Mouse (Mus musculus) hindbrain, embryonic 12.5 days (tissue): Measurements from ENCODE around the gene Amdhd1. TPM values are rescaled to one million over a fixed set of nuclear protein-coding genes. Genes with fewer than 3 reads are reported as not detected.
A peak's percentile ranks its signal among the peaks of the same experiment; 100 is the strongest.

Experiments
- ATAC-seq: fragments of 200-750 bp; cut with Nextera tagmentation; 2 replicates; pipeline ENCODE4 v1.8.0; 2017; ENCODE audit warnings: moderate TSS enrichment; ENCODE audit not compliant: low FRiP score
- H3K27ac ChIP-seq: fragments of 300-500 bp; sonication (generic); 2 replicates; pipeline ENCODE4 v1.5.1; 2016; ENCODE audit warnings: mild to moderate bottlenecking
- H3K27me3 ChIP-seq: fragments of 300-500 bp; sonication (generic); 2 replicates; pipeline ENCODE4 v1.6.1; 2016; ENCODE audit warnings: mild to moderate bottlenecking
- H3K36me3 ChIP-seq: fragments of 300-500 bp; sonication (generic); 2 replicates; pipeline ENCODE4 v1.6.1; 2016; ENCODE audit warnings: mild to moderate bottlenecking
- H3K4me1 ChIP-seq: fragments of 300-500 bp; sonication (generic); 2 replicates; pipeline ENCODE4 v1.6.1; 2016
- H3K4me2 ChIP-seq: fragments of 300-500 bp; sonication (generic); replicated peaks from 2 replicates; pipeline ENCODE4 v1.6.1; 2016; ENCODE audit warnings: mild to moderate bottlenecking
- H3K4me3 ChIP-seq: fragments of 300-500 bp; sonication (generic); 2 replicates; pipeline ENCODE4 v1.5.1; 2016; ENCODE audit warnings: mild to moderate bottlenecking
- H3K9ac ChIP-seq: fragments of 300-500 bp; sonication (generic); 2 replicates; pipeline ENCODE4 v1.6.1; 2016; ENCODE audit warnings: mild to moderate bottlenecking, moderate library complexity
- H3K9me3 ChIP-seq: fragments of 300-500 bp; sonication (generic); replicated peaks from 2 replicates; pipeline ENCODE4 v1.6.1; 2016; ENCODE audit warnings: mild to moderate bottlenecking
- WGBS: fragments of 180-500 bp; shearing (Covaris S2); methylation state at CpG from one replicate; pipeline ENCODE4 v1.1.7; 2016; 5-methylcytosine and 5-hydroxymethylcytosine counted together
- polyA plus RNA-seq: library from polyadenylated mRNA; unstranded; fragments of >200 nt; fragmentation: Nextera tagmentation; extraction: Ambion mirVana; gene quantifications from 2 replicates; pipeline ENCODE4 v1.2.1, GENCODE M21; 2016

Amdhd1 gene
- polyA plus RNA-seq, 1 experiment from 2014 or later, result 0.44 TPM

DNA sequence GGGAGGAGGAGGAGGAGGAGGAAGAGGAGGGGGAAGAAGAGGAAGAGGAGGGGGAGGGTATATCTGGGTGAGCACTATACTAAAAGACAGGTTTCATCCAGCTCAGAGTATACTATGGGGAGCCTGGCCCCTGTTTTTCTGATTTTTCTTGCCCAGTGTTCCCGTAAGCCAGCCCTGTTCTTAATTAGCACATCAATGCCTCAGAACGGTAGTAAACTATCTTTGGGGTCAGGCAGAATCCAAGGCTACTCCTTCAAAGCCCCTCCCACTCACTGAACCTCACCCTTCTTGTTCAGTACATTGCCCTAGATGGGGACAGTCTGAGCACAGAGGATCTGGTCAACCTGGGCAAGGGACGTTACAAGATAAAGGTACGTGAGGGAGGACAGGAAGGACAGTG, 49.4 kb downstream of the Amdhd1 start:
- H3K4me1 ChIP-seq, result peaks cover 14% of the 10 kb centered on the region
- WGBS, result 48% methylated on average over 4 of the region's 4 CpGs
- no peak for ATAC-seq
- H3K4me2 ChIP-seq, result no peak overlapping the region
- H3K9me3 ChIP-seq, result no peaks in the 10 kb centered on the region
- H3K36me3 ChIP-seq, result no peaks in the 10 kb centered on the region
- no peak overlapping the region for H3K4me3 ChIP-seq
- peaks cover 3% of the 10 kb centered on the region; the same call in 1 of the 2 replicates for H3K27me3 ChIP-seq
- H3K27ac ChIP-seq, result no peak overlapping the region
- H3K9ac ChIP-seq, result no peak overlapping the region

DNA sequence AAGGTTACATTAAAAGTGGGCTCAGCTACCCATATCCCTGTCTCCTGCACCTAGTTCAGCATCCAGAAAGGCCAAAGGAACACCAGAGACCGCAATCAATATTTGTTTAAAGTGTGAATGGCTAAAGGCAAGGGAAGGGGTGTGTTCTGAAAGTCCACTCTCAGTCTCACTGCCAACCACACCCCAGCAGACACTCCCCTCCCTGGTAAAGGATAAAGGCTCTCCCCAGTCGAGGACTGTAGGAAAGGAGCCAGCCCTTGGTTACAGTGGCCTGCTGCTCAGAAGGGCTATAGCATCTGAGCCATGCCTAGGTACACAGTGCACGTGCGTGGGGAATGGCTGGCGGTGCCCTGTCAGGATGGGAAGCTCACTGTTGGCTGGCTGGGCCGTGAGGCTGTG, 51.0 kb downstream of the Amdhd1 start:
- 71% methylated on average over 6 of the region's 6 CpGs for WGBS
- H3K4me3 ChIP-seq, result no peak overlapping the region
- no peaks in the 10 kb centered on the region for H3K9me3 ChIP-seq
- H3K27me3 ChIP-seq, result peaks cover 3% of the 10 kb centered on the region; the same call in 1 of the 2 replicates
- H3K4me2 ChIP-seq, result no peak overlapping the region
- peaks cover 4% of the 10 kb centered on the region; the same call in 1 of the 2 replicates for H3K36me3 ChIP-seq
- no peak for ATAC-seq
- H3K27ac ChIP-seq, result no peak overlapping the region
- H3K4me1 ChIP-seq, result peaks cover 14% of the 10 kb centered on the region
- H3K9ac ChIP-seq, result no peak overlapping the region

DNA sequence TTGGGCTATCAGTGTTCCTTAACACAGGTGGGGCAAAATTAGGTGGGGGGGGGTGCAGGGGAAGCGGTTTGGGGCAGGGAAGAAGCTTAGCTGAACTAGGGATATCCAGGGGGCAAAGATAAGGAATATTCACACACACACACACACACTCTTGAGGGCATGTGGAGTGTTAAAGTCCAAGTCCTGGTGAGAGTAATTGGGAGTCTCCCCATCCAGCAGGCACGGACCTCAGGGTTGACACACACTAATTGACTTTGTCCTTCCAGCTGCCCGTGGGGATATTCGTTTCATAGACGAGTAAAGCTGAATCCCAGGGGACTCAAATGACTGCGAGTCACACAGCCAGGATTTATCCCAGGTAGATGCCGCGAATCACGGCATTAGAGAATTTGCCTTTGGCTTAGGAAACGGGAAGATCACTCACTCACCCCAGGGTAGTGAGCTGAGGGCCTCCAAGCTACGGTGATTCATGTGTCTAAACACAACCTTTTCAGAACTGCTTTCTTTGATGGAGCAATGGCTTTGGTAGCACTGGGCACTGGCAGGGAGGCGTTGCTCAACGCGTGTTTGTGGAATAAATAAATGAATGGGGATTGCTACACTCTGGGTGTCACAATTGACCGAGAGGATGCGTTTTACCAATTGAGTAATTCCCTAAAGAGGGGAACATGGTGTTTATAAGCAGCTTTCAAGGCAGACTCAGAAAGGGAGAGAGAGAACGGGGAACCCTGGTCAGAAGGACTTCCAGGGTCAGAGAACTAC, 51.6 kb downstream of the Amdhd1 start, which contains the start of gene Hal:
TSS of gene Hal (plus strand) at position 703 of the 762 bp plus-strand sequence.
- Histone ChIP-seq H3K9ac (no peak within 1 kb of the TSS), H3K4me3 (no peak within 1 kb of the TSS), H3K4me2 (no peak within 1 kb of the TSS), H3K4me1 (peaks cover 14% of the 10 kb centered on the region), H3K27me3 (peaks cover 3% of the 10 kb centered on the region; the same call in 1 of the 2 replicates), H3K9me3 (no peaks in the 10 kb centered on the region), H3K36me3 (peaks cover 6% of the 10 kb centered on the region; the same call in 1 of the 2 replicates), H3K27ac (no peak within 1 kb of the TSS)
- 61% methylated on average over 17 of the region's 17 CpGs for WGBS
- no peak for ATAC-seq

DNA sequence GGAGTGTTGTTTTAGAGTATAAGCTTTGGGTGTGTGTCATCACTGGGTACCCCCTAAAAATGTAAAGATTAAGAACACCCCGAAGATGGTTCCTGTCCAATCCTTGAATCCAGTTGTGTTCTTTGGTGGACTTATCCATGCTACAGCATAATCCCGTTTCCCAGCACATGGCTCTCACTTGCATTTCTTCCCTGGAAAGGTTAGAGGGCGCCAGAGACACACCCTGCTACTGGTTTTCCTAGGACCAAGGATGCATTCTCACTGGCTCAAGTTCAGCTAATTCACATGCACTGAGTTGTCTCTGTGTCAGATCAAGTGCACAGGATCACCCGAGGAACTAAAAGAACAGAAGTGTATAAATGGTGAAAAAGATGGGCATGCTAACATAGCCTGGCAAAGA, 53.2 kb downstream of the Amdhd1 start:
- Histone ChIP-seq H3K27me3 (peaks cover 3% of the 10 kb centered on the region; the same call in 1 of the 2 replicates), H3K36me3 (peaks cover 21% of the 10 kb centered on the region), H3K27ac (no peak overlapping the region), H3K4me2 (no peak overlapping the region), H3K4me1 (peaks cover 14% of the 10 kb centered on the region), H3K4me3 (no peak overlapping the region), H3K9ac (no peak overlapping the region), H3K9me3 (no peaks in the 10 kb centered on the region)
- 31% methylated on average over 4 of the region's 4 CpGs for WGBS
- ATAC-seq, result no peak

DNA sequence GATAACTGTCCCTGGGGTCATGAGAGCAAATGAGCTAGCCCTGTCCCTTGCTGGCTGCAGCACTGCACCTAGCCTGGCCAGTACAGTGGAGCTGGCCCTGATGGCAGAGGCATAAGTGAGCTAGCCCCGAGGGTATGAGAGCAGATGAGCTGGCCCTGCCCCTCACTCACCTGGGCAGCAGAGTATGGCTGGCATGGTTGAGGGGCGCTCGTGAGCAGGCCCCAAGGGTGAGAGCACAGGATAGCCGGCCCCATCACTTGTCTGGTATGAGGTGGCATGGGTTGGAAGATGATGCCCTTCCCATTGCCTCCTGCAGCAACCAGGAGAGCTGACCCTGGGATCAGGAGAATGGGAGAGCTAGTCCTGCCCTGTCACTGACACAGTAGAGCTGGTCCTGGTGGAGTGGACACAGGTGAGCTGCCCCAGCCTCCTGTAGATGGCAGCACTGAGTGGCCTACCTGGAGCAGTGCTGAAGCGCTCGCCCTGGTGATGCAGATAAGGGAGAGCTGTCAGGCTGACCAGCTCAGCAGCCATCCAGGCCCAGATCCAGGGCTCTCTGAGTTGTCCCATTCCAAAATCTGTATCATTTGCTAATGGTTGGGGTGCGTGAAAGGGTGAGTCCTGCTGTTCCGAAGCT, 54.7 kb downstream of the Amdhd1 start:
- Histone ChIP-seq H3K36me3 (peaks cover 36% of the 10 kb centered on the region), H3K27me3 (0 out of 2 replicates have a peak, but pooled peaks cover 3% of the 10 kb centered on the region), H3K4me2 (no peak overlapping the region), H3K9ac (no peak overlapping the region), H3K4me3 (no peak overlapping the region), H3K9me3 (no peaks in the 10 kb centered on the region), H3K27ac (no peak overlapping the region), H3K4me1 (peaks cover 14% of the 10 kb centered on the region)
- WGBS, result 89% methylated on average over 8 of the region's 8 CpGs
- peak; percentile 51 for ATAC-seq

DNA sequence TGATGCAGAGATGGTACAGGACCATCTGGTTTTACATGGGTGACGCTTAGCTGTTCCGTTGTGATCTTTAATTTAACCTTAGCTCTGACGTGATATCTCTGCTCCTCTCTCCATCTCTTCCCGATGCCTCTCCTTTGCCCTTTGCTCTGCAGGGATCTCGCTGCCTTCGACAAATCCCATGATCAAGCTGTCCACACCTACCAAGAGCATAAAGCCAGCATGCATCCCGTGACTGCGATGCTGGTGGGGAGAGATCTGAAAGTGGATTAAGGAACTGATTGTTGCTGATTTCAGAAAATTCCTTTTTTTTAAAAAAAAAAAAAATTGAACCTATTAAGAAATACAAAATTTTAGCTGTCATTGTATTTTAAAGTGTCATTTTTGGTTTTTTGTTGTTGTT, 55.3 kb downstream of the Amdhd1 start:
- H3K4me3 ChIP-seq, result no peak overlapping the region
- H3K4me2 ChIP-seq, result no peak overlapping the region
- H3K9ac ChIP-seq, result no peak overlapping the region
- WGBS, result 87% methylated on average over 8 of the region's 8 CpGs
- no peak for ATAC-seq
- no peak overlapping the region for H3K27ac ChIP-seq
- H3K27me3 ChIP-seq, result 0 out of 2 replicates have a peak, but pooled peaks cover 3% of the 10 kb centered on the region
- no peaks in the 10 kb centered on the region for H3K9me3 ChIP-seq
- H3K4me1 ChIP-seq, result peaks cover 14% of the 10 kb centered on the region
- H3K36me3 ChIP-seq, result peaks cover 42% of the 10 kb centered on the region

Other genes starting within 250 kb of the Amdhd1 start
- 20.9 and 23.6 TPM in 2 replicates for gene Elk3, start 228.9 kb downstream of the Amdhd1 start, polyA plus RNA-seq
- 144 and 147 TPM in 2 replicates for gene Lta4h, start 86.6 kb downstream of the Amdhd1 start, polyA plus RNA-seq
- gene Hal, start 51.3 kb downstream of the Amdhd1 start, polyA plus RNA-seq, result 0.10 TPM in 1 of 2 replicates, not detected in the other
- gene Ccdc38, start 599 bp upstream of the Amdhd1 start, polyA plus RNA-seq, result 0.30 and 0.47 TPM in 2 replicates
- 108 and 119 TPM in 2 replicates for gene Snrpf, start 49.7 kb upstream of the Amdhd1 start, polyA plus RNA-seq
- 3.2 and 3.4 TPM in 2 replicates for gene Ntn4, start 100.6 kb upstream of the Amdhd1 start, polyA plus RNA-seq